Mouse (Mus musculus) liver, embryonic 14.5 days (tissue): ENCODE measurements around the gene Pde11a.

Source experiments
- CTCF ChIP-seq: IDR thresholded peaks from 2 replicates; pipeline ENCODE4 v1.5.1; 2016; ENCODE audit warnings: antibody characterized with exemption, low read depth, control low read depth
- EP300 ChIP-seq: IDR thresholded peaks from 2 replicates; pipeline ENCODE4 v1.6.1; 2016; ENCODE audit warnings: antibody characterized with exemption, low read depth

DNA sequence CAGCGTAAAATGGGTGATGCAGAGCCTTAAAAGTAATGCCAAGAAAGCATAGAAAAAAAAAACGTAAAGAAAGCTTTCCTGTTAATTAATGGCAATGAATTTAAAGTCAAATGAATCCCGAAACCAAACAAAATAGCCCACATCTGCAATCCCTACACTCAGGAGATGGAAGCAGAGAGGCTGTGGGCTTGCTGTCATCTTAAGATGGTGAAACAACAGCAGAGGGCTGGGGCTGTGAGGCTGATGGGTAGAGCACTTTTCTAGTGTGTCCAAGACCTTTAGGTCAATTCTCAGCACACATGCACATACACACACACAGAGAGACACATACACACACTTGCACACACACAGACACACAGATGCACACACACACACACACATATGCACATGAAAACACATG is 12.4 kb downstream of the Pde11a start:
- TF ChIP-seq CTCF (no peak), EP300 (no peak)
